In the genomic region with DNA sequence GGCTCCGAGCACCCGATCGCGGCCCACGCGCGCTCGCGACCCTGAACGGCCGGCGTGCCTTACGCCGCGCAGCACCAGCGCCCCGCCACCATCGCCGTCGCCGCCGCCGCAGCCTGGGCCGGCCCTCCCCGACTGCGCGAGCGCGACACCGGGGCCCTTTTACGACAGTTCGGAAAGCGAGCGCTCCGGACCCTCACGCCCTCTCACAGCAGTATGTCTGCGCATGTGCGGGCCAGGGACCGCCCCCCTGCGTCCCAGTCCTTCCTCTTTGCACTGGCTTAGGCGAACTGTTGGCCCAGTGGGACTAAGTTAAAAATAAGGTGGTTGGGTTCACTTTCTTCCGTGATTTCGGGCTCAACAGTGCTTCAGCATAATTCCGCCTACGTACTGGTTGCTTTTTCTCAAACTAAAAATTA, we compare ENCODE assay signal across 8 mouse cellular contexts. TPM values are rescaled to one million over a fixed set of nuclear protein-coding genes. Genes with fewer than 3 reads are reported as not detected.
DNase-seq lines count a peak whose midpoint lies in the region; ATAC-seq and TF ChIP-seq lines count a peak whose summit lies in the region.

A gene (minus strand): TSS at position 100 of the 416 bp plus-strand sequence.

- H3K27me3 ChIP-seq in forebrain, embryonic 10.5 days (ENCODE audit: poor library complexity, severe bottlenecking): no peaks in the 10 kb centered on the region
- no peaks in the 10 kb centered on the region for H3K27me3 ChIP-seq in heart, embryonic 15.5 days
- no peaks in the 10 kb centered on the region; the same call in 1 of the 2 replicates for H3K27me3 ChIP-seq in liver, embryonic 14.5 days (ENCODE audit: control insufficient read depth, insufficient read depth, low read length)
- no peaks in the 10 kb centered on the region for H3K27me3 ChIP-seq in neural tube, embryonic 11.5 days (ENCODE audit: control insufficient read depth, insufficient read depth, low read length)
- H3K27me3 ChIP-seq in stomach, postnatal 0 days (ENCODE audit: control insufficient read depth, insufficient read depth, low read length): no peaks in the 10 kb centered on the region

- H3K4me1 ChIP-seq in forebrain, embryonic 10.5 days: peaks cover 15% of the 10 kb centered on the region
- H3K4me1 ChIP-seq in heart, embryonic 15.5 days (replicated peaks): peaks cover 12% of the 10 kb centered on the region
- H3K4me1 ChIP-seq in liver, embryonic 14.5 days (replicated peaks; ENCODE audit: control insufficient read depth in 2 of 2, insufficient read depth in 2 of 2, low read length in 1 of 2): peaks cover 3 to 6% of the 10 kb centered on the region in 2 experiments; a peak in 3 of 4 replicates
- peaks cover 6% of the 10 kb centered on the region; the same call in 1 of the 2 replicates for H3K4me1 ChIP-seq in neural tube, embryonic 11.5 days (ENCODE audit: control insufficient read depth, insufficient read depth, low read length)
- no peaks in the 10 kb centered on the region for H3K4me1 ChIP-seq in stomach, postnatal 0 days (replicated peaks; ENCODE audit: control insufficient read depth, insufficient read depth)

- H3K9me3 ChIP-seq in forebrain, embryonic 10.5 days: no peaks in the 10 kb centered on the region
- no peaks in the 10 kb centered on the region for H3K9me3 ChIP-seq in heart, embryonic 15.5 days (replicated peaks)
- no peaks in the 10 kb centered on the region for H3K9me3 ChIP-seq in liver, embryonic 14.5 days (ENCODE audit: control insufficient read depth, low read length)
- no peaks in the 10 kb centered on the region for H3K9me3 ChIP-seq in neural tube, embryonic 11.5 days (ENCODE audit: control insufficient read depth, low read length)
- no peaks in the 10 kb centered on the region for H3K9me3 ChIP-seq in stomach, postnatal 0 days (ENCODE audit: control insufficient read depth, low read length)

- peaks cover 20% of the 10 kb centered on the region for H3K36me3 ChIP-seq in forebrain, embryonic 10.5 days (replicated peaks)
- peaks cover 6% of the 10 kb centered on the region; the same call in 1 of the 2 replicates for H3K36me3 ChIP-seq in heart, embryonic 15.5 days
- no peaks in the 10 kb centered on the region for H3K36me3 ChIP-seq in liver, embryonic 14.5 days (replicated peaks; ENCODE audit: control insufficient read depth, insufficient read depth, low read depth)
- H3K36me3 ChIP-seq in neural tube, embryonic 11.5 days (ENCODE audit: control insufficient read depth, insufficient read depth, low read length): no peaks in the 10 kb centered on the region
- H3K36me3 ChIP-seq in stomach, postnatal 0 days (ENCODE audit: control insufficient read depth, insufficient read depth, low read length): no peaks in the 10 kb centered on the region

- peak within 1 kb of the TSS; percentile 68 for H3K4me2 ChIP-seq in heart, embryonic 15.5 days
- H3K4me2 ChIP-seq in liver, embryonic 14.5 days (ENCODE audit: low read depth): peak within 1 kb of the TSS; percentile 80
- H3K4me2 ChIP-seq in neural tube, embryonic 11.5 days (ENCODE audit: low read depth): peak within 1 kb of the TSS; percentile 57
- peak within 1 kb of the TSS; percentile 56 for H3K4me2 ChIP-seq in stomach, postnatal 0 days (replicated peaks; ENCODE audit: low read depth)

- H3K4me3 ChIP-seq in forebrain, embryonic 10.5 days: peak within 1 kb of the TSS; percentile 98
- peak within 1 kb of the TSS; percentile 92 for H3K4me3 ChIP-seq in heart, embryonic 15.5 days
- H3K4me3 ChIP-seq in liver, embryonic 14.5 days (ENCODE audit: insufficient read depth in 1 of 2, low read depth in 2 of 2, low read length in 2 of 2): peak within 1 kb of the TSS; percentile 86 to 99
- peak within 1 kb of the TSS; percentile 81 for H3K4me3 ChIP-seq in neural tube, embryonic 11.5 days (ENCODE audit: low read depth, low read length)
- peak within 1 kb of the TSS; percentile 92 for H3K4me3 ChIP-seq in stomach, postnatal 0 days (ENCODE audit: low read depth, low read length)

- TF ChIP-seq EP300 in liver, embryonic 14.5 days (IDR thresholded peaks at IDR 0.05; ENCODE audit: low read depth): no peak
- no peak for TF ChIP-seq EP300 in stomach, postnatal 0 days (optimal IDR thresholded peaks at IDR 0.05)

- ATAC-seq in heart, embryonic 15.5 days (replicated peaks; ENCODE audit: insufficient number of reproducible peaks, insufficient read depth, low FRiP score, low read depth): peak; percentile 96
- peak; percentile 97 for ATAC-seq in liver, embryonic 14.5 days (ENCODE audit: insufficient read depth)
- ATAC-seq in neural tube, embryonic 11.5 days (ENCODE audit: insufficient read depth, low FRiP score, low TSS enrichment): peak; percentile 94
- peak; percentile 98 for ATAC-seq in stomach, postnatal 0 days (ENCODE audit: low FRiP score, low TSS enrichment)

- DNase-seq in CD8-positive naive resting alpha-beta T cell, adult 2 months (ENCODE audit: low read depth in 2 of 2, low spot score in 2 of 2): peak; percentile 94 to 96
- peak; percentile 94 for DNase-seq in c-Kit-positive CD71-negative TER-119-negative erythroid progenitor cells, embryonic 14.5 days (ENCODE audit: low read depth)
- DNase-seq in forebrain, embryonic 10.5 days (ENCODE audit: extremely low spot score, low spot score): peak; percentile 94
- DNase-seq in kidney, postnatal 25 days: peak; percentile 97 to 99
- peak; percentile 91 to 93 (median 93) for DNase-seq in liver, embryonic 14.5 days (ENCODE audit: low read depth in 3 of 3, low spot score in 3 of 3)
- DNase-seq in neural tube, embryonic 11.5 days (ENCODE audit: low spot score): peak; percentile 96
- DNase-seq in stomach, postnatal 0 days (ENCODE audit: low spot score): peak; percentile 98

- WGBS in forebrain, embryonic 10.5 days: under 1% methylated on average over 45 of the region's 45 CpGs
- 0% methylated on average over 45 of the region's 45 CpGs for WGBS in heart, embryonic 15.5 days
- under 1% methylated on average over 45 of the region's 45 CpGs for WGBS in liver, embryonic 14.5 days (ENCODE audit: insufficient replicate concordance)
- WGBS in neural tube, embryonic 11.5 days: under 1% methylated on average over 40 of the region's 45 CpGs
- under 1% methylated on average over 43 of the region's 45 CpGs for WGBS in stomach, postnatal 0 days

- peak within 1 kb of the TSS; percentile 99 for H3K27ac ChIP-seq in forebrain, embryonic 10.5 days
- peak within 1 kb of the TSS; percentile 100 for H3K27ac ChIP-seq in heart, embryonic 15.5 days
- H3K27ac ChIP-seq in liver, embryonic 14.5 days: peak within 1 kb of the TSS; percentile 87
- H3K27ac ChIP-seq in neural tube, embryonic 11.5 days (ENCODE audit: low read depth, low read length): peak within 1 kb of the TSS; percentile 98
- H3K27ac ChIP-seq in stomach, postnatal 0 days (replicated peaks): peak within 1 kb of the TSS; percentile 98

- H3K9ac ChIP-seq in heart, embryonic 15.5 days: peak within 1 kb of the TSS; percentile 99
- H3K9ac ChIP-seq in liver, embryonic 14.5 days (replicated peaks): peak within 1 kb of the TSS; percentile 97
- peak within 1 kb of the TSS; percentile 93 for H3K9ac ChIP-seq in neural tube, embryonic 11.5 days (ENCODE audit: low read length)
- peak within 1 kb of the TSS; percentile 91 for H3K9ac ChIP-seq in stomach, postnatal 0 days (ENCODE audit: low read length)

- no peak for TF ChIP-seq CTCF in liver, embryonic 14.5 days (IDR thresholded peaks at IDR 0.05; ENCODE audit: low read depth)
- TF ChIP-seq CTCF in stomach, postnatal 0 days (IDR thresholded peaks at IDR 0.05; ENCODE audit: low read depth): no peak

RNA-seq across cellular contexts. Expression of the gene that starts here (rescaled TPM):
- 27.7 and 29.2 TPM in 2 replicates for polyA plus RNA-seq in forebrain, embryonic 10.5 days (2016; fragmentation: Nextera tagmentation; extraction: Ambion mirVana)
- polyA plus RNA-seq in heart, embryonic 15.5 days (2015; fragmentation: Nextera tagmentation; extraction: Ambion mirVana): 18.5 and 23.2 TPM in 2 replicates
- polyA plus RNA-seq in liver, embryonic 14.5 days (2012; rRNA removed): 8.1 and 8.3 TPM in 2 replicates
- 6.1 and 7.2 TPM in 2 replicates for polyA plus RNA-seq in liver, embryonic 14.5 days (2014; fragmentation: Nextera tagmentation; extraction: Ambion mirVana)
- polyA plus RNA-seq in neural tube, embryonic 11.5 days (2014; fragmentation: Nextera tagmentation; extraction: Ambion mirVana): 44.5 and 46.2 TPM in 2 replicates
- polyA plus RNA-seq in stomach, postnatal 0 days (2015; fragmentation: Nextera tagmentation; extraction: Ambion mirVana): 11.2 and 12.7 TPM in 2 replicates

Comparison
In these comparisons a context has a peak if more than half of its experiments do, and no peak if none do; other contexts are left out.
1. Peak in every context shown above with its lines: DNase-seq, ATAC-seq, H3K4me3 ChIP-seq and H3K27ac ChIP-seq.